Mouse (Mus musculus) intestine, embryonic 16.5 days (tissue): ENCODE data around the gene Otud7b. TPM values are rescaled to one million over a fixed set of nuclear protein-coding genes. Genes with fewer than 3 reads are reported as not detected.

Experiments
- ATAC-seq: fragments of 200-750 bp; cut with Nextera tagmentation; 2 replicates; pipeline ENCODE4 v1.8.0; 2017; ENCODE audit warnings: moderate TSS enrichment, moderate library complexity
- H3K27ac ChIP-seq: fragments of 300-500 bp; sonication (generic); 2 replicates; pipeline ENCODE4 v1.5.1; 2014; ENCODE audit warnings: mild to moderate bottlenecking, low read length
- H3K27me3 ChIP-seq: fragments of 300-500 bp; sonication (generic); replicated peaks from 2 replicates; pipeline ENCODE4 v1.6.1; 2014; ENCODE audit warnings: low read length, control low read depth, mixed read lengths; ENCODE audit not compliant: control insufficient read depth, insufficient read depth
- H3K36me3 ChIP-seq: fragments of 300-500 bp; sonication (generic); 2 replicates; pipeline ENCODE4 v1.6.1; 2014; ENCODE audit warnings: low read length, control low read depth; ENCODE audit not compliant: control insufficient read depth, insufficient read depth
- H3K4me1 ChIP-seq: fragments of 300-500 bp; sonication (generic); 2 replicates; pipeline ENCODE4 v1.6.1; 2014; ENCODE audit warnings: low read length, control low read depth, mixed read lengths; ENCODE audit not compliant: control insufficient read depth, insufficient read depth
- H3K4me2 ChIP-seq: fragments of 300-500 bp; sonication (generic); 2 replicates; pipeline ENCODE4 v1.6.1; 2014; ENCODE audit warnings: low read depth, low read length, control low read depth
- H3K4me3 ChIP-seq: fragments of 300-500 bp; sonication (generic); 2 replicates; pipeline ENCODE4 v1.5.1; 2014; ENCODE audit warnings: mild to moderate bottlenecking, low read length
- H3K9ac ChIP-seq: fragments of 300-500 bp; sonication (generic); 2 replicates; pipeline ENCODE4 v1.6.1; 2014; ENCODE audit warnings: low read depth, low read length
- H3K9me3 ChIP-seq: fragments of 300-500 bp; sonication (generic); 2 replicates; pipeline ENCODE4 v1.6.1; 2016; ENCODE audit warnings: low read length, control low read depth; ENCODE audit not compliant: control insufficient read depth
- WGBS: fragments of 180-500 bp; shearing (Covaris S2); extraction: QIAGEN DNeasy Blood & Tissue Kit; methylation state at CpG from one replicate; pipeline ENCODE4 v1.1.7; 2014; 5-methylcytosine and 5-hydroxymethylcytosine counted together
- polyA plus RNA-seq: library from polyadenylated mRNA; unstranded; fragments of >200 nt; fragmentation: Nextera tagmentation; extraction: Ambion mirVana; gene quantifications from 2 replicates; pipeline ENCODE4 v1.2.1, GENCODE M21; 2015

Gene Otud7b
- polyA plus RNA-seq, 1 experiment from 2014 or later: 15.5 TPM

- peak within 1 kb of the TSS; percentile 58 for H3K4me3 ChIP-seq
- H3K36me3 ChIP-seq: no peaks in the 10 kb centered on the region
- peak within 1 kb of the TSS; percentile 74 for H3K9ac ChIP-seq
- peak within 1 kb of the TSS; percentile 75 for H3K4me2 ChIP-seq
- ATAC-seq: peak; percentile 43; the same call in 1 of the 2 replicates
- H3K27me3 ChIP-seq: no peaks in the 10 kb centered on the region
- WGBS: under 1% methylated on average over 13 of the region's 23 CpGs
- H3K9me3 ChIP-seq: no peaks in the 10 kb centered on the region
- no peak within 1 kb of the TSS for H3K27ac ChIP-seq
- H3K4me1 ChIP-seq: peaks cover 2% of the 10 kb centered on the region; the same call in 1 of the 2 replicates
Measured at GRCm38 (mm10) chr3:96180727-96181477, 76.6 kb downstream of the Otud7b start, which contains the start of gene Sv2a. Sv2a (plus strand) TSS chr3:96181151.

DNA sequence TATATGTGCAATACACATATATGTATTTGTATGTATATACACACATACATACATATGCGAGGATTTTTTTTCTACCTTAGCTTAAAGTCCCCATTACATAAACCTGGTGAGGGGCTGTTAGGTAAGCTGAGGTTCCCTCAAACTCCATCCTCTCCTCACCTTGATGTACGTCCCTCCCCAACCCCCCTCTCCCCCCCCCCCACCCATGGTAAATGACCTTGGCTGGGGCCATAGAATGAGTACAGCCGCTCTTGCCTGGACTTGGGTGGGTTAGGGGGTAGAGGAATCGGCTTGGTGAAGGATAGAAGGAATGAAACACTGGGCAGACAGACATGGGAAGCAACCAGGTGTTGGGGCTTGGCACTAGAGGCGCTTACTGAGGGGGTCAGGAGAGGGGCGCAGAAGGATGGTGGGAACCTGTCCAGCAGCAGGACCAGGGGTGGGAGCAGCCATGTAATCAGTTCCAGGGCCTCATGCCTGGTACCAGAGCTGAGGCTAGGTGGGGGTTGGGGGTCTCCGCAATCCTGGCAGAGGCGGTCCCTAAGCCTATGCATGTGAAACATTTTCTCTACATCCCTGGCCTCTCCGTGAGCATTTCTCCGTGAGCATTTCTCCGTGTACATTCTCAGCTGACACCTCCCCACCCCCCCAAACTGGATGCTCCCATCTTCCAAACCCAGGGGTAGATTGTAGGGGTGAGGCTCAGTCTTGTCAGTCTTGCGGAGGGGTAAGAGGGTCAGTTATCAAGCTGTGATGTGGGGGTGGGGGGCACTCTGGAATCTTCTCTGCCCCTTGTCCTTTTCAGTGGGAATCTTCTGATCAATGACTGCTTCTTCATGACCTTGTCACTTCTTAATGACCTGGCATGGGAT is 77.4 kb downstream of the Otud7b start:
- WGBS: 38% methylated on average over 12 of the region's 12 CpGs
- Histone ChIP-seq H3K36me3 (no peaks in the 10 kb centered on the region), H3K9me3 (no peaks in the 10 kb centered on the region), H3K9ac (peak overlapping the region; percentile 74; the same call in 1 of the 2 replicates), H3K4me1 (peaks cover 2% of the 10 kb centered on the region; the same call in 1 of the 2 replicates), H3K4me2 (peak overlapping the region; percentile 75), H3K4me3 (peak overlapping the region; percentile 58), H3K27me3 (no peaks in the 10 kb centered on the region), H3K27ac (no peak overlapping the region)
- ATAC-seq: 0 out of 2 replicates have a peak, but pooled peaks have one; percentile 21

DNA sequence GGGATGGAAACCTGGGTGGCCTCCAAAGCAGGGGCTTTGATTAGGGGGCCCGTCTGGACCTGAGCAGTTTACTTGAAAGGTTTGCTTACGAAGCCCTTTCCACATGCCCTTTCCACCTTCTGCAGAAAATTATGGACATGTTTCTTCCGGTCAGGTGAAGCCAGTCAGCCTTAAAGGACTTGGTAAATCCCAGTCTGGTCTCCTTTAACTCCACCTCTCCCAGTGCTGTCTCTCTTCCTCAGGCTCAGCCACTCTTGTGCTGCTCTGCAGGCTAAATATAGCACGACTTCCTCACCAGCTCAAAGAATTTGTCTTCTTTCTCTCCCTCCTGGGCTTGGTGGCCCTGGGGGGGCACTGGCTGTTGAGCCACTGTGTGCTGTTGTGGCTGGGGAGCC is 78.1 kb downstream of the Otud7b start:
- Histone ChIP-seq H3K4me2 (peak overlapping the region; percentile 75; the same call in 1 of the 2 replicates), H3K9ac (0 out of 2 replicates have a peak overlapping the region, but pooled peaks have one; percentile 21), H3K4me1 (peaks cover 2% of the 10 kb centered on the region; the same call in 1 of the 2 replicates), H3K27ac (no peak overlapping the region), H3K4me3 (no peak overlapping the region), H3K36me3 (no peaks in the 10 kb centered on the region), H3K9me3 (no peaks in the 10 kb centered on the region), H3K27me3 (no peaks in the 10 kb centered on the region)
- no peak for ATAC-seq
- 27% methylated on average over 4 of the region's 4 CpGs for WGBS

- Histone ChIP-seq H3K4me2 (no peak overlapping the region), H3K4me1 (peaks cover 9% of the 10 kb centered on the region), H3K4me3 (no peak overlapping the region), H3K36me3 (no peaks in the 10 kb centered on the region), H3K9ac (no peak overlapping the region), H3K9me3 (no peaks in the 10 kb centered on the region), H3K27ac (no peak overlapping the region), H3K27me3 (no peaks in the 10 kb centered on the region)
- ATAC-seq: no peak
- 66% methylated on average over 12 of the region's 12 CpGs for WGBS
Measured at GRCm38 (mm10) chr3:96192977-96193376, 88.7 kb downstream of the Otud7b start.

GRCm38 (mm10) chr3:96194966-96195365 is 90.6 kb downstream of the Otud7b start:
- H3K36me3 ChIP-seq: no peaks in the 10 kb centered on the region
- 89% methylated on average over 10 of the region's 10 CpGs for WGBS
- no peak for ATAC-seq
- H3K4me1 ChIP-seq: peaks cover 10% of the 10 kb centered on the region
- no peak overlapping the region for H3K4me3 ChIP-seq
- H3K4me2 ChIP-seq: no peak overlapping the region
- no peaks in the 10 kb centered on the region for H3K9me3 ChIP-seq
- H3K27me3 ChIP-seq: no peaks in the 10 kb centered on the region
- H3K9ac ChIP-seq: no peak overlapping the region
- H3K27ac ChIP-seq: no peak overlapping the region

DNA sequence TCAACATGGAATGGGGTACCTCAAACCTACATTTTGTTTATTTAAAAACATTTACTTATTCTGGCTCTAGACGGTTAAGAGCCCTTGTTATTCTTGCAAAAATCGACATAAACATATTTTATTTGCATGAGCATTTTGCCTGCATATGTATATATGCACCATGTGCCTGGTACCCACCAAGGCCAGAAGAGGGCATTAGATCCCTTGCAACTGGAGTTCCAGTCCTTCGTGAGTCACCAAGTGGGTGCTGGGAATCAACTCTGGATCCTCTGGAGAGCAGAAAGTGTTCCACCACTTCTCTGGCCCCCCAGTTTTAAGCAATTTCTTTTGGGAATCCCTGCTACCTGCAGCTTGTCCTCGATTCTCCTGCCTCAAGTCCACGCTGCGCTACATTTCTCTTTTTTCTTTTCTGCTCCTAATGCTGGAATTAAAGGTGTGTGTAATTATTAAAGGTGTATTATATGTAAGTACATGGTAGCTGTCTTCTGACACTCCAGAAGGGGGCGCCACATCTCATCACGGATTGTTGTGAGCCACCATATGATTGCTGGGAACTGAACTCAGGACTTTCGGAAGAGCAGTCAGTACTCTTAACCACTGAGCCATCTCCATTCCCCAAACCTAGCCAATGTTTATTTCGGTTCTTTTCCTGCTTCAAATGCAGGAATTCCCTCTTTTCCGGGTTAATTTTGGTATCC is 91.4 kb downstream of the Otud7b start:
- Histone ChIP-seq H3K27ac (no peak overlapping the region), H3K4me3 (no peak overlapping the region), H3K9ac (no peak overlapping the region), H3K4me2 (no peak overlapping the region), H3K4me1 (peaks cover 10% of the 10 kb centered on the region), H3K9me3 (no peaks in the 10 kb centered on the region), H3K36me3 (no peaks in the 10 kb centered on the region), H3K27me3 (no peaks in the 10 kb centered on the region)
- 91% methylated on average over 11 of the region's 11 CpGs for WGBS
- no peak for ATAC-seq

DNA sequence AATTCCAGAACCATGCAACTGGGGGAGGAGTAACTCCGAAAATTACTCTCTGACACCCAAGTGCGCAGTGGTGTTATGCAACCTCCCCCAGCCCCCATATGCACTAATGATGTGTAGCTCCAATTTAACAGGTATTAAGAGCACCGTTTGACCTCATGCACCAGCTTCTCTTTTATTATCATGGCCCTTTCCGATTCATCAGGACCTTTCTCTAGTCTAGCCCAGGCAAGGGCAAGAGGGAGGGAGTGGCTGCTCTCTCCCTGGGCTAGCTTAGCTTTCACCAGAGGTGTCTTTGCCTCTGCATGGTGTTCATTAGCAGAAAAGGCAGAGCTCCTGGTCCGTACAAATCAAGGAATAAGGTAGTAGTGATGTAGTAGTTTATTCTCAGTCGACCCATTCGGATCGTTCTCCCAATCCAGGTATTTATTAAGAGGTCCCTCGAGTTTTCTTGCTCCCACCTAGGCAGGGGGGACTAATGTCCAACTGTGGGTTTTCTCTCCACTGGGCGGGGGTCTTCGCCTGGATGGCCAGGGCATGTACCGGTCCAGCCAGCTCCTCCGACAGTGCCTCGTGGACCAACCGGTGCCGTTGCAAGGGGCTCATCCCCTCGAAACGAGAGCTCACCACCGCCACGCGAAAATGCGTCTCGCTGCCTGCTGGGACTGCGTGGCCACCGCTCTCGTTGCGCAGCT is 92.3 kb downstream of the Otud7b start:
- H3K9me3 ChIP-seq: no peaks in the 10 kb centered on the region
- H3K27me3 ChIP-seq: no peaks in the 10 kb centered on the region
- peak; percentile 1; the same call in 1 of the 2 replicates for ATAC-seq
- H3K27ac ChIP-seq: peak overlapping the region; percentile 91
- H3K4me1 ChIP-seq: peaks cover 10% of the 10 kb centered on the region
- H3K9ac ChIP-seq: peak overlapping the region; percentile 88
- peak overlapping the region; percentile 99 for H3K4me2 ChIP-seq
- H3K36me3 ChIP-seq: no peaks in the 10 kb centered on the region
- WGBS: 16% methylated on average over 27 of the region's 27 CpGs
- peak overlapping the region; percentile 72 for H3K4me3 ChIP-seq

DNA sequence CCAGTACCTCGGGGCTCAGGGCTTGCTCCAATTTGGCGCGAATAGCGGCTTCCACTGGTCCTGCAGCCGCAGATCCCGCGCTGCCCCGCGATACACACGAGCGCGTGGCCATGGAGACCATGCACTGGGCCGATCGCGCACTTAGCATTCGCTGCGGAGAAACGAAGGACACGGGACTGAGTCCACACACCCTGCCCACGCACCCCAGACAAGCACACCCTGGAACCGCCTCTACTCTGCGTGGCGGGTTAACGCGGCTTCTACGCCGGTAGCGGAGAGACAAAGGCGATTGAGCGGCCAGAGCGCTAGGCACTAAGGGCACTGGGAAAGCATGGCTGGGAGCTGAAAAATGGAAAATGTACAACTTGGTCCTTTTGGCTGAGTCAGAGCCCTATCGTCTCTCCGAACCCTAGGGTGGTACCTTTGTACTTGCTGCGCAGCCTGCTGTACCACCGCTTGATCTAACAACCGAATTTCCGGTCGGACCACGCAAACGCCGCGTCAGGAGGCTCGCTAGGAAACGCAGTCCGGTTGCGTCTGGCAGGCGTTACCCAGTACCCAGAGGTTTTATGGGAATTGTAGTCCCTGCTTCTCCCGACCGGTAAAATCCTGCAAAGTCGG is 92.9 kb downstream of the Otud7b start:
- Histone ChIP-seq H3K4me2 (peak overlapping the region; percentile 99), H3K27me3 (no peaks in the 10 kb centered on the region), H3K36me3 (no peaks in the 10 kb centered on the region), H3K9me3 (no peaks in the 10 kb centered on the region), H3K27ac (peak overlapping the region; percentile 91), H3K9ac (peak overlapping the region; percentile 88), H3K4me1 (peaks cover 10% of the 10 kb centered on the region), H3K4me3 (peak overlapping the region; percentile 72)
- under 1% methylated on average over 50 of the region's 50 CpGs for WGBS
- ATAC-seq: peak; percentile 94
